Mouse (Mus musculus) splenic B cell, adult 2 months (primary cell): ENCODE data around the gene Heatr5a.
A peak's percentile ranks its signal among the peaks of the same experiment; 100 is the strongest.

Experiments
- DNase-seq: peaks from one replicate; pipeline ENCODE4 v3.0.0-alpha.2; 2011; ENCODE audit warnings: low read depth, low spot score
- H3K27me3 ChIP-seq: 2 replicates; pipeline ENCODE4 v1.6.1; 2012; ENCODE audit warnings: mild to moderate bottlenecking, low read length, moderate library complexity, mixed read lengths; ENCODE audit not compliant: control insufficient read depth, poor library complexity, insufficient read depth, severe bottlenecking
- H3K36me3 ChIP-seq: 2 replicates; pipeline ENCODE4 v1.6.1; 2012; ENCODE audit warnings: mild to moderate bottlenecking, low read length, moderate library complexity, mixed read lengths; ENCODE audit not compliant: control insufficient read depth, poor library complexity, insufficient read depth, severe bottlenecking

Gene Heatr5a

GRCm38 (mm10) chr12:51988536-51988935 lies 17.4 kb upstream of the Heatr5a start:
- no peak for DNase-seq
- no peaks in the 10 kb centered on the region for H3K27me3 ChIP-seq
- no peaks in the 10 kb centered on the region for H3K36me3 ChIP-seq

GRCm38 (mm10) chr12:51985826-51986225 lies 14.7 kb upstream of the Heatr5a start:
- H3K27me3 ChIP-seq, result no peaks in the 10 kb centered on the region
- H3K36me3 ChIP-seq, result no peaks in the 10 kb centered on the region
- DNase-seq, result no peak

DNA sequence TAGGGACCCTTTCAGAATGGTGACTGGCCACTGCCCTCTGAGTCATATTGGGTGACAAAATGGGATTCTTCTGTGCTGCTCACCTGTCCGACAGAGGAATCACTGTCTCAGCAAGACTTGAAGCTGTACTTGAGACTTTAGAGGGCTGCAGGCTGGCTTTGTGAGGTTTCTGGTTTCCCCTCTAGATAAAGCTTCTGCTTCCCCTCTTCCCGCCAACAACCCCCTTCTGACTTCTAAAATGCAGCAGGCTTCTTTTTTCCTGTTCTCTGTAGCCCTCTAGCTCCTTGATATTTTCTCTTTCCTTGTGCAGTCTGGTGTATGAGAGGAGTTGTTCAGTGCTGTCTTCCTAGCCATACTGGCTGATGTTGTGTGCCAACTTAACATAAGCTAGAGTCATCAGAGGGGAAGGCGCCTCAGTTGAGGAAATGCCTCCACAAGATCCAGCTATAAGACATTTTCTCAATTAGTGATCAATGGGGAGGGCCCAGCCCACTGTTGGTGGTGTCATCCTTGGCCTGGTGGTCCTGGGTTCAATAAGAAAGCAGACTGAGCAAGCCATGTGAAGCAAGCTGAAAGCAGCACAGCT lies 14.1 kb upstream of the Heatr5a start:
- DNase-seq, result no peak
- H3K36me3 ChIP-seq, result no peaks in the 10 kb centered on the region
- H3K27me3 ChIP-seq, result no peaks in the 10 kb centered on the region

DNA sequence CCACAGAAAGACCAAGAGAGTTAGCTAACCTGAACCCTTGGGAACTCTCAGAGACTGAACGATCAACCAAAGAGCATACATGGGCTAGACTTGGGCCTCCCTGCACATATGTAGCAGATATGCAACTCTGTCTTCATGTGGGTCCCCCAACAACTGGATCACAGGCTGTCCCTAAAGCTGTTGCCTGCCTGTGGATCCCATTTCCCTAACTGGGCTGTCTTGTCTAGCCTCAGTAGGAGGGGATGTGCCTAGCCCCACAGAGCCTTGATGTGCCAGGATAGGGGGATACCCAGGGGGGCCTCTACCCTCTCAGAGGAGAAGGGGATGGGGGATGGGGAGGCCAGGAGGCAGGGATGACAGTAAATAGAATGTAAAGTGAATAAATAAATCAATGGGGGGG lies 12.5 kb upstream of the Heatr5a start:
- Histone ChIP-seq H3K27me3 (no peaks in the 10 kb centered on the region), H3K36me3 (no peaks in the 10 kb centered on the region)
- DNase-seq, result no peak

- H3K36me3 ChIP-seq, result no peaks in the 10 kb centered on the region
- DNase-seq, result no peak
- H3K27me3 ChIP-seq, result no peaks in the 10 kb centered on the region
These were observed 5.4 kb upstream of the Heatr5a start for GRCm38 (mm10) chr12:51976531-51976930.

DNA sequence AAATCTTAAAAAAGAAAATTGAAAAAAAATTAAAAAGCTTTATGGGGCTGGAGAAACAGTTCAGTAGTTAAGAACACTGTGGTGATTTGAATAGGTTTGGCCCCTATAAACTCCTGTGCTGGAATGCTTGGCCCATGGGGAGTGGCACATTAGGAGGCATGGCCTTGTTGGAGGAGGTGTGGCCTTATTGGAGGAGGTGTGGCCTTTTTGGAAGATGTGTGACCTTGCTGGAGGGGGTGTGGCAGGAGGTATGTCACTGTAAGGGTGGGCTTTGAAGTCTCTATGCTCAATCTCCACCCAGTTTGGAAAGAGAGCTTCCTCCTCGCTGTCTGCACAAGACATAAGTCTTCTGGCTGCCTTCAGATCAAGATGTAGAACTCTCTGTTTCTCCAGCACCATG lies 3.3 kb upstream of the Heatr5a start:
- DNase-seq, result no peak
- Histone ChIP-seq H3K27me3 (no peaks in the 10 kb centered on the region), H3K36me3 (no peaks in the 10 kb centered on the region)

DNA sequence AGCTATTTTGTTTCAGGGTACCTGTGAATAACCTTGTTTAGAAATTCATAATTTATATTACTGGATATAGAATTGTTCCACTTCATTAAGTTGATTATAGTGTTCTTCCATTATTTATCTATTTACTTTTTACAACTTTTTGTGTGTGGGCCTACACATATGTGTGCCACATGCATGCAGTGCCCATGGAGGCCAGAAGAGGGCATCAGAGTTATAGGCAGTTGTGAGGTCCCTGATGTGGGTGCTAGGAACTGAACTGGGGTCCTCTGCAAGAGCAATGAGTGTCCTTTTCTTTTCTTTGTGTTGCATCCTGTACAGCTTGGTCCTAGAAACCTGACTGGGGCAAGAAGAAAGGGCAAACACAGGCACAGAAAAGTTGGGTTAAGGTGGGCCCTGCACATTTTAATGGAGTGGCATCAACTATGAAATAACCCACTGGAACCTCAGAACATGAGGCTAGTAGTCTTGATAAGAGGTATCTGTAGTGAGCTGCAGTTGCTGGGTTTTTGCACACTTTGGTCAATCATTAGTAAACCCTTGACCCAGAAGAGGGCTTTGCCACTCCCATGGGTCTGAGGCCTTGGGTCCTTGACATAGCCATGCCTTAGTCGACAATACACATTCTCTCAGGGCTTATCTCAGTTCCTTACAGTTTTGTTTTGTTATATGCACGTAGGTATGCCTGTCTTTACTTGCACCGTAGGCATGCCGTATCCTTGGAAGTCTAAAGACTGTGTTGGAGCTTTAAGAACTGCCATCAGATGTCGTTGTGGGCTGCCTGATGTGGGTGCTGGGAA lies 1.3 kb upstream of the Heatr5a start:
- DNase-seq, result peak; percentile 42
- Histone ChIP-seq H3K36me3 (no peaks in the 10 kb centered on the region), H3K27me3 (no peaks in the 10 kb centered on the region)

DNA sequence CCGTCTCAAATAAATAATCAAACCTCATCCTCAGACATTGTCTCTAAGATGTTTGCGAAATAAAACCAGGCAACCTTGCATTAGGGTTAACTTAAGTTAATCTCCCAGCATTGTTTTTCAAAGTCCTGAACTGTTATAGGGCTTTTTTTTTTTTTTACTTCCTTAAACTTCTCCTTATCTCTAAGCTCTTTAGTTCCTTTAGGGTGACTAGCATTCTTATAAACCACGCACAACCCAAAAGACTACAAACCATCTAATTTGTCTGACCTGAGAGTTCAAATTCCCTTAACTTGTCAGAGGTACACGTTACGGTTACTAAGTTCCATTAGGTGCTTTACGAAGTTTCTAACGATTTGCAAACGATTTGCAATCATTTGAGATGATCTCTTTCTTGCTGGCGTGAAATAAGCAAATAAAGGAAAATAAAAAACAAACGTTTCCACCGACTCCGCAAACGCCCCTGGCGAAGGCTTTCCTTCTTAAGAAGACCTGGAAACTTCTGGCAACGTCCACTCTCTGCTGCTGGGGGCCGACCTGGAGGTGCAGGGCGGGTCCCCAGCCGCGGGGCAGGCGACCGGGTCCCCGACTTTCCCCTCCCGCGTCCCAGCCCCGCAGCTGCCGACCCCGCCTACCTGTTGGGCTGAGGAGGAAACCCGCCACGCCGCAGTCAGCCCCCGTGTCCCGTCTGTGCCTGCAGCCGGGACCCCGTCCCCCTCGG lies 610 bp downstream of the Heatr5a start:
- H3K36me3 ChIP-seq, result no peaks in the 10 kb centered on the region
- peak; percentile 35 for DNase-seq
- H3K27me3 ChIP-seq, result no peaks in the 10 kb centered on the region

DNA sequence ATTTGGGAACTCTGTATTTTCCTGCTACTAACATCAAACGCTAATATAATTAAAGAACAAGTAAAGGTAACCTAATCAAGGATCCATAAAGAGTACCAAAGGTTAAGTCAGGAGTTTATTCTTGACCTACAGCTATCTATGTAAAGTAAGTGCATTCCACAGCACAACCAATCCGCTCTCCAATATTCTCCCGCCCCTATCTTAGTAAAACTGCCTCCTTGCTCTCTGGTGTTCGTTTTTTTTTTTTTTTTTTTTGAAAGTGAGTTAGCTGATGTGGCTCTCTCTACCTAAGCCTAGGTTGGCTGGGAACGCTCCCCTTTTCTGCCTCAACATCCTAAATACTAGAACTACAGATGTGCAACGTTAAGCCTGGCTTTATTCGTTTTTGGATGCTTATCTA lies 1.2 kb downstream of the Heatr5a start:
- no peaks in the 10 kb centered on the region for H3K36me3 ChIP-seq
- DNase-seq, result no peak
- H3K27me3 ChIP-seq, result no peaks in the 10 kb centered on the region

DNA sequence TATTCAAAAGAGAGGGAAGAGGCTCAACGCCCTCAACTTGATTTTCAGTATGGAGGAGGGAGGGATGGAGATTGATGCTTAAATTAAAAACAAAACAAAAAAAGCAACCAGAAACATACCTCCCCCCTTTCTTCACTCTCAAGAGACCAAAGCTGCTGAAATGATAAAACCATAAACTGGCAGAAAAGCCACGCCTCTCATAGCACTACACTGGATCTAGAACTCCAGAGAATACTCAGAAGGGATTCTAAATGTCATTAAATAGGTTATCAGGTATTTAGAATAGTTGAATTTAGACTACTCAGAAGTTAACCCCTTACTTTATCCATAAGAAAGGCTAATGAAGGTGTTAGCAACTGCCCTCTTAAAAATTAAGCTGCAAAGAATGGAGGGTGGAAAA lies 2.0 kb downstream of the Heatr5a start:
- H3K36me3 ChIP-seq, result no peaks in the 10 kb centered on the region
- no peak for DNase-seq
- no peaks in the 10 kb centered on the region for H3K27me3 ChIP-seq

- Histone ChIP-seq H3K36me3 (no peaks in the 10 kb centered on the region), H3K27me3 (no peaks in the 10 kb centered on the region)
- no peak for DNase-seq
These were observed 3.1 kb downstream of the Heatr5a start for GRCm38 (mm10) chr12:51967915-51968595.

- Histone ChIP-seq H3K27me3 (no peaks in the 10 kb centered on the region), H3K36me3 (no peaks in the 10 kb centered on the region)
- DNase-seq, result no peak
These were observed 13.5 kb downstream of the Heatr5a start for GRCm38 (mm10) chr12:51957626-51958025.

DNA sequence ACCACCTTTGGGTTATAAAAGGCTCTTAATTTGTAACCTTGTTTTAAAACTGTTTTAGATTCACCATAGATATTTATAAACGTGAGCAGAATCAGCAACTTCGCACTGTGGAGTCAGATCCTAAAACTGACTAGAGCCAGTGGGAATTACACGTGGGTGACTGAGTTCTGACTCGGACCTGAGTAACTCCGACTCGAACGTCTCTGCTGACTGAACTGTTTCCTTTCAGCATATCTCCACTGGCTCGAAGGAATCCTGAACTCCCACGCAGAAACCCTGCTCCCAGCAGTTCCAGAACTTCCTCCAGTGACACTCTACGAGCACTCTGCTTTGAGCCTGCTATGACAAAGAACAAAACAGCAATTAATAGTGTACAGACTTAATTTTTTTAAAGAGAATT lies 18.8 kb downstream of the Heatr5a start:
- Histone ChIP-seq H3K27me3 (no peaks in the 10 kb centered on the region), H3K36me3 (peaks cover 4% of the 10 kb centered on the region; the same call in 1 of the 2 replicates)
- no peak for DNase-seq

- Histone ChIP-seq H3K36me3 (peaks cover 4% of the 10 kb centered on the region; the same call in 1 of the 2 replicates), H3K27me3 (no peaks in the 10 kb centered on the region)
- no peak for DNase-seq
These were observed 23.6 kb downstream of the Heatr5a start for GRCm38 (mm10) chr12:51947498-51947945.

DNA sequence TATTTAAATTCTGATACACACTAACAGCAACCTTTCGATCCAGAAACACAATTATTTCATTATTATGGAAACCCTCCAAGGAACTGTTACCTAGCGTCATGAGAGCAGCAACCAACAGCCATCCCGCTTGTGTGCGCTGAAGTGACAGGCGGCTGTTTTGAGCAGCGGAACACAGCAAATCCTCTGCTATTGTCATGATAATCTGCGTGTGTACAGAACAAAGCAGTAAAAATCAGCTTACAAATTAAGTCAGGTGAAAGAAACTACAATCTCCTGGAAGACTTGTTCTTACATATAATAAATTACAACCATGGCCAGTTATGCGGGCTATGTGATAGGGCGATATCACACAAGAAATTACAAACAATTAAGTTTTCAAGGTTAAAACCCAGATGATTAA lies 25.8 kb downstream of the Heatr5a start:
- Histone ChIP-seq H3K27me3 (no peaks in the 10 kb centered on the region), H3K36me3 (peaks cover 3% of the 10 kb centered on the region; the same call in 1 of the 2 replicates)
- DNase-seq, result no peak
